Mouse (Mus musculus) ES-E14 (cell line): ENCODE data around the gene Zfp697.

Experiments used
- CHD2 ChIP-seq: IDR thresholded peaks from 2 replicates; pipeline ENCODE4 v1.6.1; 2014; ENCODE audit warnings: mild to moderate bottlenecking, low read depth, low read length, inconsistent platforms
- MAFK ChIP-seq: IDR thresholded peaks from 2 replicates; pipeline ENCODE4 v1.6.1; 2014; ENCODE audit warnings: mild to moderate bottlenecking, low read depth, low read length, inconsistent platforms; ENCODE audit not compliant: insufficient read depth
- ZC3H11A ChIP-seq: IDR thresholded peaks from 2 replicates; pipeline ENCODE4 v1.6.1; 2012; ENCODE audit warnings: low read depth, mild to moderate bottlenecking, inconsistent platforms, low read length, borderline replicate concordance
- ZNF384 ChIP-seq: IDR thresholded peaks from 2 replicates; pipeline ENCODE4 v1.6.1; 2012; ENCODE audit warnings: low read depth, low read length, inconsistent platforms

GRCm38 (mm10) chr3:98348705-98349104, 33.6 kb upstream of the Zfp697 start:
- TF ChIP-seq MAFK (no peak), CHD2 (no peak), ZNF384 (no peak), ZC3H11A (no peak)
